Mouse (Mus musculus) cortical plate, adult 2 months (tissue): ENCODE data around the gene Vps13c.

ENCODE experiments used
- CTCF ChIP-seq: fragments of 200-500 bp; IDR thresholded peaks from 2 replicates; pipeline ENCODE4 v1.5.1; 2011; ENCODE audit warnings: mild to moderate bottlenecking, control low read depth, low read length; ENCODE audit not compliant: insufficient read depth; ENCODE audit errors: extremely low read depth
- POLR2A ChIP-seq: fragments of 200-500 bp; IDR thresholded peaks from 2 replicates; pipeline ENCODE4 v1.6.1; 2011; ENCODE audit warnings: mild to moderate bottlenecking, low read length, control low read depth; ENCODE audit not compliant: insufficient read depth; ENCODE audit errors: extremely low read depth

GRCm38 (mm10) chr9:67845012-67845411 is 4.8 kb downstream of the Vps13c start:
- TF ChIP-seq CTCF (no peak), POLR2A (no peak)
